Mouse (Mus musculus) stomach, embryonic 14.5 days (tissue): Measurements from ENCODE around the gene Ppp2r3d. TPM values are rescaled to one million over a fixed set of nuclear protein-coding genes. Genes with fewer than 3 reads are reported as not detected.
"Not testable (repeated sequence)": the region's sequence is repeated elsewhere in the genome, so short reads cannot be mapped to it uniquely, and the experiment has no call there.

Experiments used
- ATAC-seq: fragments of 200-750 bp; cut with Nextera tagmentation; 2 replicates; pipeline ENCODE4 v1.8.0; 2017; ENCODE audit warnings: low read depth, moderate TSS enrichment; ENCODE audit not compliant: insufficient number of reproducible peaks, insufficient read depth, low FRiP score
- H3K27ac ChIP-seq: fragments of 300-500 bp; sonication (generic); 2 replicates; pipeline ENCODE4 v1.5.1; 2014; ENCODE audit warnings: mild to moderate bottlenecking, low read length, moderate library complexity, mixed read lengths
- H3K27me3 ChIP-seq: fragments of 300-500 bp; sonication (generic); 2 replicates; pipeline ENCODE4 v1.6.1; 2014; ENCODE audit warnings: low read length, control low read depth, mixed read lengths; ENCODE audit not compliant: control insufficient read depth, insufficient read depth
- H3K36me3 ChIP-seq: fragments of 300-500 bp; sonication (generic); 2 replicates; pipeline ENCODE4 v1.6.1; 2014; ENCODE audit warnings: mild to moderate bottlenecking, control low read depth, low read length, moderate library complexity, mixed read lengths; ENCODE audit not compliant: control insufficient read depth, insufficient read depth
- H3K4me1 ChIP-seq: fragments of 300-500 bp; sonication (generic); 2 replicates; pipeline ENCODE4 v1.6.1; 2014; ENCODE audit warnings: low read length, control low read depth, mixed read lengths; ENCODE audit not compliant: control insufficient read depth, insufficient read depth
- H3K4me2 ChIP-seq: fragments of 300-500 bp; sonication (generic); replicated peaks from 2 replicates; pipeline ENCODE4 v1.6.1; 2014; ENCODE audit warnings: low read depth, low read length, control low read depth
- H3K4me3 ChIP-seq: fragments of 300-500 bp; sonication (generic); 2 replicates; pipeline ENCODE4 v1.5.1; 2014; ENCODE audit warnings: low read depth, low read length, control low read depth
- H3K9ac ChIP-seq: fragments of 300-500 bp; sonication (generic); replicated peaks from 2 replicates; pipeline ENCODE4 v1.6.1; 2014; ENCODE audit warnings: low read depth, mild to moderate bottlenecking, control low read depth, low read length, moderate library complexity, mixed read lengths
- H3K9me3 ChIP-seq: fragments of 300-500 bp; sonication (generic); 2 replicates; pipeline ENCODE4 v1.6.1; 2016; ENCODE audit warnings: low read depth, low read length, control low read depth; ENCODE audit not compliant: control insufficient read depth
- WGBS: fragments of 180-500 bp; shearing (Covaris S2); extraction: QIAGEN DNeasy Blood & Tissue Kit; methylation state at CpG from one replicate; pipeline ENCODE4 v1.1.7; 2014; 5-methylcytosine and 5-hydroxymethylcytosine counted together
- polyA plus RNA-seq: library from polyadenylated mRNA; unstranded; fragments of >200 nt; fragmentation: Nextera tagmentation; extraction: Ambion mirVana; gene quantifications from 2 replicates; pipeline ENCODE4 v1.2.1, GENCODE M21; 2014

The Ppp2r3d gene
- 123 and 127 TPM in 2 replicates for polyA plus RNA-seq

DNA sequence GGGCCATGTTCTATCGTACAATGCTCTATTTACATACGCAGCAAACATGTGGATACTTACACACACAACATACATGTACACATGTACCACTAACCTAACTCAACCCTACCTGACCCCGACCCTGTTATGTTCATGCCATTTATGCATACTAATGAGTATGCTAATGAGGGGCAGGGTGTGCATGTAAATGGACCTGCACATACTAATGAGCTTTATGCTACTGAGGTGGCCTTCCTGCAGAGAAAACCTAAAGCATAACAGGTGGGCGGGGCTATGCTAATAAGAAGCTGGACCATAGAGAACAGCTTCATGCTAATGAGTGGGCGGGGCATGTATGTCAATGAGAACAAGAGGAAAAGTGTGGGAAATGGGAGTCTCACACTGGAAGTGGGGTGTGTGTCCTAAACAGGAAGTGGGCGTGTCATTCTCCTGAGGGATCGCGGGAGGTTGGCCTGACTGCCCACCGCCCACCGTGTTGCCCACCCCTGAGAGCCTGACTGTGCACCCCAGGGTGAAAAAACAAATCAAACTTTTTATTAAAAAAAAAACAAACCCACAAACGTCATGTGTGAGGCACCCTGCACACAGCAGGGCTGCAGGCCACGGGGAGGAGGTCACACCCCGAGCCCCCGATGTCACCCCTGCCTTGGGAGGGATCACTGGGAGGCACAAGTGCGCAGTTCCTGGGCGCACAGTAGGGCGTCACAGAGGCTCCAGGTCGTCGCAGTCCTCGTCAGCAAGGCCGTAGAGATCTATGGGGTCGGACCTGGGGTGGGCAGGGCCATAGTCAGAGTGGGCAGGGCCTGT is at the start of gene Ppp2r3d:
Gene Ppp2r3d, minus strand, starts transcription at position 803 of the 807 bp plus-strand sequence.
- Histone ChIP-seq H3K4me3 (no peak within 1 kb of the TSS), H3K4me1 (no peaks in the 10 kb centered on the region), H3K4me2 (no peak within 1 kb of the TSS), H3K27me3 (no peaks in the 10 kb centered on the region), H3K27ac (no peak within 1 kb of the TSS), H3K9ac (no peak within 1 kb of the TSS), H3K36me3 (peaks cover 7% of the 10 kb centered on the region), H3K9me3 (peaks cover 10% of the 10 kb centered on the region; the same call in 1 of the 2 replicates)
- WGBS = 95% methylated on average over 22 of the region's 22 CpGs
- ATAC-seq = no peak

DNA sequence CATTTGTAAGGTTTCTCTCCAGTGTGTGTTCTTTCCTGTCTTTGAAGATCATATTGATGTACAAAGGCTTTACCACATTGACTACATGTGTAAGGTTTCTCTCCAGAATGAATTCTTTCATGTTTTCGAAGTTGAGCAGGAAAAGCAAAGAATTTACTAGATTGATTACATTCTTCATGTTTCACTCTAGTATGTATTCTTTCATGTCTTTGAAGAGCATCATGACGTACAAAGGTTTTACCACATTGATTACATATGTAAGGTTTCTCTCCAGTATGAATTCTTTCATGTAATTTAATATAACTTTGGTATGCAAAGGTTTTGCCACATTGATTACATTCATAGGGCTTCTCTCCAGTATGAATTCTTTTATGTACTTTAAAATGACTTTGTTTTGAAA is 17.0 kb upstream of the Ppp2r3d start, which contains the start of gene Gm21836:
Gene Gm21836, minus strand, starts transcription at position 101 of the 400 bp plus-strand sequence.
- not testable (repeated sequence) for H3K4me2 ChIP-seq, H3K36me3 ChIP-seq, H3K9me3 ChIP-seq, H3K27me3 ChIP-seq, H3K4me3 ChIP-seq, H3K9ac ChIP-seq, H3K4me1 ChIP-seq, ATAC-seq, H3K27ac ChIP-seq
- WGBS = 81% methylated on average over 2 of the region's 2 CpGs

DNA sequence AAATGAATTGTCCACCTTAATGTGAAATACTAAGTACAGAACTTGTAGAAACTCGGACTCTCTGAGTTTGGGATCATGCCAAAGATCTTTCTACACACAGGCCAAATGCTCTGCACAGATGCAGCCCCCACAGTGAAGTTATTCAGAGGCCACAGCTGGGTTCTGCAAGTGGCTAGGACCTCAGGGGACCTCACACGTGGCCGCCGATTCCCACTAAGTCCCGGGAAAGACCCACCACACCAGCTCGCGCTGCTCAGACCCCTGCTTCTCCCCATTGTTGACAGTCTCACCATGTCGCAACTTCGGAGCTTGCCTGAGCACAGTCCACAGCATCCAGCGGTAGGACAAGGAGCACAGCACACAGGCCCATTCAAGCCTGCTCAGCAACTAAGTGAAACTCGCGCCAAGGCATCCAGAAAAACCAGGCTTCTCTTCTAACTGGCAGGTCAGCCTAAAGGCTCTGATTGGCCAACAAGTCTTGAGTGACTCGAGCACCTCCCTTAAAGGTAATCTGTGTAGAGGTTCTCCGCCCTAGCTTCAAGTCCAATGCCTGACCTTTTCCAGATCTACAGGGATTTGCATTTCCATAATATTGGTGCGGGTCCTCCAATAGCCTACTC is 3.8 kb upstream of the Ppp2r3d start:
- not testable (repeated sequence) for H3K27me3 ChIP-seq, H3K4me1 ChIP-seq, H3K4me3 ChIP-seq, H3K4me2 ChIP-seq, H3K36me3 ChIP-seq, H3K9ac ChIP-seq, H3K27ac ChIP-seq, ATAC-seq
- H3K9me3 ChIP-seq = peaks cover 10% of the 10 kb centered on the region; the same call in 1 of the 2 replicates
- 52% methylated on average over 13 of the region's 15 CpGs for WGBS

DNA sequence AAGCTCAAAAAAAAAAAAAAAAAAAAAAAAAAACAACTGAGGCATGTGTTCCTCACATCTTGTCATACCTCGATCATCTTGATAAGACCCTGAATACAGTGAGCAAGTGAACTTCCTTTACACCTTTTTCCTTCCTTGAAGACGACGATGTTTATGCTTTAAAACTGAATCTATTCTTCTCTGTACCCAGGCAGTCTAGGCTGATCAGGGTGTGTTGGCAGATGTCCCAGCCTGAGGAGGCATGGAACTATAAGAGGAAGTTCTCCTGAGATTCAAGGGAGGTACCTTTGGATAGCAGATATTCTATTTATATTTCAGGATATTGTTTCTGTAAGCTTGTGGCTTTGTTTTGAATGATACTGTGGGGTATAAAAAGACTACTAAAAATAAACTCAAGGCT is 1.4 kb upstream of the Ppp2r3d start:
- ATAC-seq = no peak
- Histone ChIP-seq H3K36me3 (peaks cover 7% of the 10 kb centered on the region), H3K4me3 (no peak overlapping the region), H3K27ac (no peak overlapping the region), H3K4me2 (no peak overlapping the region), H3K4me1 (no peaks in the 10 kb centered on the region), H3K9ac (no peak overlapping the region), H3K27me3 (no peaks in the 10 kb centered on the region), H3K9me3 (peaks cover 10% of the 10 kb centered on the region; the same call in 1 of the 2 replicates)
- WGBS = 73% methylated on average over 3 of the region's 3 CpGs

DNA sequence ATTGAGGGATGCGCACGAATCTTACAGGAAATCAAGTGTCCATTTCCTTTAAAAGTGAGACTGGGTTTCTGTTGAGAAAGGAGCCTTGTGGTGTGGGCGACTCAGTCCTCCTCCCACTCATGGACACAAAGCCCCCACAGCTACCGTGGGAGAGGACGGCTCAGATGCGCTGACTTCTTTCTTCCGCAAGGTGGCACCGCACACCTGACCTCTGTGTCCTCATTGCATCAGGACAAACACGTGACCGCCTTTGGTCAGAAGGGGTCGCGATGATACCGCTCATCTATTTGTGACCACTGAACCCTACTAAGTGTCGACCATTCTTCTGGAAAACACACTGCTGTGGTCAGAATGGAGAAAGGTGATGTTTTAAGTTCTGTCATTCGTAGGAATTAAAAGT is 1.0 kb downstream of the Ppp2r3d start:
- Histone ChIP-seq H3K9ac (no peak overlapping the region), H3K4me1 (no peaks in the 10 kb centered on the region), H3K4me3 (no peak overlapping the region), H3K4me2 (no peak overlapping the region), H3K36me3 (peaks cover 7% of the 10 kb centered on the region), H3K27ac (no peak overlapping the region), H3K27me3 (no peaks in the 10 kb centered on the region), H3K9me3 (peaks cover 10% of the 10 kb centered on the region; the same call in 1 of the 2 replicates)
- no peak for ATAC-seq
- WGBS = 87% methylated on average over 15 of the region's 15 CpGs

DNA sequence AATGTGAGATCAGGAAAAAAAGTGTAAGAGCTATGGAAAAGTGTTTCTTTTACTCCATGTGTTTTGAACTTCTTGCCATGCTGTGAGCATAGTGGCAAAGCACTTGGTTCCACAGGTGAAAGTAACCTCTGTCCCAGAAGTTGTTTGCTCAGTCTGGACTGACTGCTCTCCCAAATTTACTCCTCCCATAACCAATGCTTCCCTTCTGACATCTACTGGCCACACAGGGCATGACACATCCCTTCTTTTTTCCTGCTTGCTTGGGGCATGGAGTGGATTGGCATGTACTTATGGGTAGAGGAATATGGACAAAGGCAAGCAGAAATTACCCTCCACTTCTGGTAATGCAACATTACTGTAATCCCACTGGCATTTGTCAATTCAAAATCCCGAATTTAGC is 20.1 kb downstream of the Ppp2r3d start:
- ATAC-seq = no peak
- H3K9me3 ChIP-seq = no peaks in the 10 kb centered on the region
- no peak overlapping the region for H3K4me2 ChIP-seq
- no peak overlapping the region for H3K4me3 ChIP-seq
- no peaks in the 10 kb centered on the region for H3K27me3 ChIP-seq
- H3K9ac ChIP-seq = no peak overlapping the region
- H3K4me1 ChIP-seq = no peaks in the 10 kb centered on the region
- 5% methylated on average over 1 of the region's 1 CpGs for WGBS
- no peaks in the 10 kb centered on the region for H3K36me3 ChIP-seq
- no peak overlapping the region for H3K27ac ChIP-seq

DNA sequence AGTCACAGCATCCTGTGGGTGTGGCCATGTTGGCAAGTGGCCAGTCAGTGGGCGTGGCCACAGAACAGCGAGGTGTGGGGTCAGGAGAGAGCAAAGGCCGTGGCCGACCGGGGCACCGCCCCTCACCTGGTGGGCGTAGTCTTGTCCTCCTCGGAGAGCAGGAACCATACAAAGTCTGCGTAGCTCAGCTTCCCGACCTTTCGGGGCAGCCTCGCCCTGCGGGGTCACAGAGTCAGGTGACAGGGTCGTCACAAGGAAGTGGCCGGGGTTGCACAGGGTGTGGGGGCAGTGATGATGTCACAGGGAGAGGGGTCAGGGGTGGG is 34.2 kb downstream of the Ppp2r3d start:
- no peak overlapping the region for H3K9ac ChIP-seq
- peaks cover 27% of the 10 kb centered on the region for H3K36me3 ChIP-seq
- no peaks in the 10 kb centered on the region for H3K27me3 ChIP-seq
- H3K4me1 ChIP-seq = no peaks in the 10 kb centered on the region
- WGBS = 96% methylated on average over 15 of the region's 15 CpGs
- H3K9me3 ChIP-seq = peaks cover 27% of the 10 kb centered on the region
- no peak overlapping the region for H3K4me2 ChIP-seq
- ATAC-seq = no peak
- no peak overlapping the region for H3K27ac ChIP-seq
- no peak overlapping the region for H3K4me3 ChIP-seq

DNA sequence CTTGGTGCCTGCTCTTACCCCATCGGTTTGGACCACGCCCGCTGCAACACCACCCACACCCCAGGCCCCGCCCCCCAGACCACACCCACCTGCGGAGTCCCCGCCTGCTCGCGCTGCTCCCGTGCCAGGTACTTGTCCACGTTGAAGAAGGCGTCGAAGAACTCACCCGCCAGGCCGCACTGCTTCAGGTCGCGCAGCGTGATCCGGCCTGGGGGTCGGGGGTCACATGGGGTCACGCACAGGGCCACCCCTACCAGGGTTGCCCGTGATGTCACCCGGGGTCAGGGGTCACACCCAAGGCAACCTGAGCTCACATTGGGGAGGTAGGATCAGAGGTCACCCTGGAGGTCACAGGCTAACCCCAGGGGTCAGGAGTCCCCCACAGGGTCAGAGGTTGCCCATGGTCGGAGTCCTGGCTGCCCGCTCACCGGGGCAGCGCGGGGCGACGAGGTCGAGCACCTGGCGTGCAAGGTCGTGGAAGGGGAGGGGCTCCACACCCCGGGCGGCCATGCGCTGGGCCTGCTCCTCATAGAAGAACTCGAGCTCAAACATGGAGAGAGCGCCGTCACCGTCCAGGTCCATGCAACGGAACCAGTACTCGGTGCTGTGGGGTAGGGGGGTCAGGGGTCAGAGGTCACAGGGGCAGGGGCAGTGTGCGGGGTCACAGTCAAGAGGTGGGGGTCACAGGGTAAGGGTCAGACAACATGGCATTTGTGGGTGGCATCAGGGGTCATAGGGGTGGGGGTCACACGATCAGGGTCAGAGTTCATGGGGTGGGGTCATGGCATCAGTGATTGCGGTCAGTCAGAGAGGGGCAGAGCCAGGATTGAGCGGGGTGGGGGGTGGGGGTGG is 34.8 kb downstream of the Ppp2r3d start:
- peaks cover 27% of the 10 kb centered on the region for H3K9me3 ChIP-seq
- H3K9ac ChIP-seq = no peak overlapping the region
- no peak overlapping the region for H3K4me3 ChIP-seq
- WGBS = 98% methylated on average over 45 of the region's 45 CpGs
- peaks cover 27% of the 10 kb centered on the region for H3K36me3 ChIP-seq
- no peak overlapping the region for H3K27ac ChIP-seq
- no peaks in the 10 kb centered on the region for H3K4me1 ChIP-seq
- no peaks in the 10 kb centered on the region for H3K27me3 ChIP-seq
- no peak overlapping the region for H3K4me2 ChIP-seq
- ATAC-seq = peak; percentile 4; the same call in 1 of the 2 replicates
